Mouse (Mus musculus) spleen, adult 2 months (tissue): ENCODE data around the gene Btbd3. TPM values are rescaled to one million over a fixed set of nuclear protein-coding genes. Genes with fewer than 3 reads are reported as not detected.

Experiments
- DNase-seq, 2 experiments: peaks; one replicate each; pipeline versions ENCODE4 v3.0.0 to v3.0.0-alpha.2; 2012 to 2021; ENCODE audit warnings: low spot score in 2 of 2, low read depth in 1 of 2
- H3K27ac ChIP-seq: fragments of 200-500 bp; 2 replicates; pipeline ENCODE4 v1.5.1; 2012; ENCODE audit warnings: low read length, inconsistent platforms; ENCODE audit not compliant: insufficient read depth
- H3K27me3 ChIP-seq: fragments of 200-500 bp; 2 replicates; pipeline ENCODE4 v1.6.1; 2012; ENCODE audit warnings: mild to moderate bottlenecking, moderate library complexity, low read length, inconsistent platforms; ENCODE audit not compliant: control insufficient read depth, insufficient read depth
- H3K36me3 ChIP-seq: fragments of 200-500 bp; 2 replicates; pipeline ENCODE4 v1.6.1; 2012; ENCODE audit warnings: mild to moderate bottlenecking, low read length, inconsistent platforms; ENCODE audit not compliant: control insufficient read depth, insufficient read depth
- H3K4me1 ChIP-seq: fragments of 200-500 bp; 2 replicates; pipeline ENCODE4 v1.6.1; 2011; ENCODE audit warnings: inconsistent platforms; ENCODE audit not compliant: control insufficient read depth, insufficient read depth, insufficient read length
- H3K4me3 ChIP-seq: fragments of 200-500 bp; 2 replicates; pipeline ENCODE4 v1.5.1; 2011; ENCODE audit warnings: mild to moderate bottlenecking, inconsistent platforms; ENCODE audit not compliant: insufficient read depth, insufficient read length; ENCODE audit errors: extremely low read depth
- CTCF ChIP-seq: fragments of 200-500 bp; IDR thresholded peaks from 2 replicates; pipeline ENCODE4 v1.5.1; 2011; ENCODE audit warnings: mild to moderate bottlenecking, inconsistent platforms; ENCODE audit not compliant: insufficient read depth, insufficient read length, insufficient replicate concordance; ENCODE audit errors: extremely low read depth
- POLR2A ChIP-seq: fragments of 200-500 bp; IDR thresholded peaks from 2 replicates; pipeline ENCODE4 v1.6.1; 2011; ENCODE audit warnings: low read depth, low read length, inconsistent platforms
- WGBS: fragments of 180-500 bp; shearing (Covaris S2); methylation state at CpG from one replicate; pipeline ENCODE4 v1.1.7; 2018; 5-methylcytosine and 5-hydroxymethylcytosine counted together
- polyA plus RNA-seq: library from polyadenylated mRNA; depleted of rRNA; stranded (reverse); fragments of >200 nt; gene quantifications from 2 replicates; pipeline ENCODE4 v1.2.3, GENCODE M21; 2012

The Btbd3 gene
- polyA plus RNA-seq, 1 experiment: 2.4 TPM

DNA sequence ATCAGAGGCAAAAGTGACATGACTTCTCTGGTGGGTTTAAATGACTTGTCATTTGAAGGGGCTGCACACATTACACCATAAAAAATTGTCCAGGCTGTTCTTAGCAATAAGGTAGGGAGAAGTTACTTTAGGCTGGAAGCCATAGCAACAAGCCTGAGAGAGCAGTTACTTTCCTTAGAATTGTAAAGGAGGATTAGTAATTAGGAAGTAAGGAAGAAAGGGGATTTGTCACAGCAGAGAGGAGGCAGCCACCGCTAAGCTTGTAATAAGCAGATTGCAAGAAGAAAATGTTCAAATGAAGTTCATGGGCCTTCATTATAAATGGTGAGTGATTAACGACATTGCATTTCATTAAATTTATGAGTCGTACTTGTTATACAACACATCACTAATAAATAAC lies 190.1 kb downstream of the Btbd3 start:
- Histone ChIP-seq H3K4me1 (no peaks in the 10 kb centered on the region), H3K36me3 (no peaks in the 10 kb centered on the region), H3K27me3 (no peaks in the 10 kb centered on the region), H3K27ac (no peak overlapping the region), H3K4me3 (no peak overlapping the region)
- no peak for DNase-seq
- 90% methylated on average over 3 of the region's 3 CpGs for WGBS
- TF ChIP-seq POLR2A: no peak
- TF ChIP-seq CTCF: no peak

DNA sequence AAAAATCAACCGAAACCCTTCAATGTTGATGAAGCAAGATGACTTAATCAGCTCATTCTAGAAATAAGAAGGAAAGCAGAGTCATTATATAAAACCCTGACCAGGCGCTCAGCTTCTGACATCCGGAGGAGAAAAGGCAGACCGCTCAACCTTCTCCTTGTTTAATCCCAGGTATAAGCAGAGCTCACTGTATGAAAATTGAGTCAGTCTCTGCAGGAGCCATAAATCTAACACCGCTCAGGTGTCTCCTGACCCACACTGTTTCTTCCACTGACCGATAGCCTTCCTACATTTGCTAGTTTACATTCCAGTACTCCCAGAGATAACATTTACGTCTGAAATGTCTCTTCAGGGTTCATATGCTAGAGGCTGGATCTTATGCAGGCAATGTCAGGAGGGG lies 190.6 kb downstream of the Btbd3 start:
- no peaks in the 10 kb centered on the region for H3K4me1 ChIP-seq
- H3K4me3 ChIP-seq: no peak overlapping the region
- H3K27ac ChIP-seq: no peak overlapping the region
- WGBS: 94% methylated on average over 7 of the region's 7 CpGs
- DNase-seq: no peak
- H3K27me3 ChIP-seq: no peaks in the 10 kb centered on the region
- H3K36me3 ChIP-seq: no peaks in the 10 kb centered on the region
- no peak for TF ChIP-seq POLR2A
- TF ChIP-seq CTCF: no peak

DNA sequence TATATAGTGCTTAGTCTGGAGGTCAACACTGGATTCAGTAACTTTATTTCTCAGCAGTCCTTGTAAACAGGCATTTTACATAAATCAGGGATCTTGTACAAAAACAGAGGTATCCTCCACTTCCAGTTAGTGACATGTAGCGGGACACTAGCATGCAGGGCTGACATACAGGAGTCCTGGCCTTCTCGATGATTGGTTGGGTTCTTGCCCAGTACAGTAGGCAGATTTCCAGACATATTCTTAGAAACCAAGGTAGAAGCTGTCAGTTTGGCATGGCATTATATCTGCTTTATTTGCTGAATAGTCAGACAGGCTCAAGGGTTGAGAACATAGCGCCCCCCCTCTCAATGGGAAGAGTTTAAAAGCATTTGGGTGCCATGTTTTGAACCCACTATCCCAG lies 191.3 kb downstream of the Btbd3 start:
- DNase-seq: no peak
- Histone ChIP-seq H3K4me3 (no peak overlapping the region), H3K27ac (no peak overlapping the region), H3K36me3 (no peaks in the 10 kb centered on the region), H3K27me3 (no peaks in the 10 kb centered on the region), H3K4me1 (no peaks in the 10 kb centered on the region)
- TF ChIP-seq POLR2A: no peak
- no peak for TF ChIP-seq CTCF
- 90% methylated on average over 3 of the region's 3 CpGs for WGBS

DNA sequence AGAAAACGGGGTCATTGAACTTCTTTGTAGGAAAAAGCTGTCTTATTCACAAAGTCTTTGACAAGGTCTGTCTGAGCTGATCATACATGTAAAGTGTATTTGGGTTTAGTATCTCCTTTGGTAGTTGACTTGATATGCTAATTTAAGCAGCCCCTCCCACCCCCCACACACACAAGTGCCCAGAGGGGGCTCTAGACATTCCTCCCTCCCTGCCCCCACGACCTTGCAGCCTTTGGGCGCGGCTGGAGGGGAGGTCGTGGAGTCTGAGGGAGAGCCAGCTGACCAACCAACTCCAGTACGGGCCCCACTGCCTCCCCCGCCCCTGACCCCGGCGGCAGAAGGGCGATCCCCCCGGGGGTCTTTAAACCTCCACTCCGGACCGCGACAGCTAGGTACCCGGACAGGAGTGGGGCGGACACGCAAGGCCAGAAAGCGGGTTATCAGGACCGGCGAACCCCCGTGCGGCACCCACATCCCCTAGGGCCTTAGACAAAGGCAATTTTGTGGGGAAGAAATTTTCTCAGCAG lies 211.7 kb downstream of the Btbd3 start:
- 90% methylated on average over 22 of the region's 22 CpGs for WGBS
- H3K4me3 ChIP-seq: no peak overlapping the region

DNA sequence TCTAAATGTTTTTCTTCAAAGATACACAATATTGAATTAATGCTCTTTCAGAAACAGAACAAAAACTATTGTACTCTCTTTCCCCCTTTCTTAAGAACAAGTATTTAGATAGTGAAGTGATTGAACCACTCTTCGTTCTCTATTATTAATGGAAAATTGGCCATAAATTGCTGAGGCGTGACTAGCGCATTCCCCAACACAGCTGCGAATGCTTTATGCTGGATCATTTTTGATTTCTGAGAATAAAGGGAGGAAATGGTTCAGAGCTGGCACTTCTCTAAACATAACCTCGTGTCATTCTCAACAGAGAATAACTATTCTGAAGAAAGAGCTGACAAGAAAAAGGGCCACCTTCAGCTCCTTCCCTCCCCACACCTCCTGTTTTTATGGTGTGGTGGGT lies 217.0 kb downstream of the Btbd3 start:
- TF ChIP-seq POLR2A (no peak), CTCF (no peak)
- Histone ChIP-seq H3K27ac (no peak overlapping the region), H3K4me1 (no peaks in the 10 kb centered on the region), H3K4me3 (no peak overlapping the region), H3K36me3 (no peaks in the 10 kb centered on the region), H3K27me3 (no peaks in the 10 kb centered on the region)
- WGBS: 63% methylated on average over 5 of the region's 5 CpGs
- no peak for DNase-seq

More for the DNA sequence above, 211.7 kb downstream of the Btbd3 start:
- H3K36me3 ChIP-seq: no peaks in the 10 kb centered on the region
- DNase-seq: peak in 1 of 2 experiments; percentile 2
- TF ChIP-seq CTCF (no peak), POLR2A (no peak)
- no peaks in the 10 kb centered on the region for H3K4me1 ChIP-seq
- no peaks in the 10 kb centered on the region for H3K27me3 ChIP-seq
- no peak overlapping the region for H3K27ac ChIP-seq

DNA sequence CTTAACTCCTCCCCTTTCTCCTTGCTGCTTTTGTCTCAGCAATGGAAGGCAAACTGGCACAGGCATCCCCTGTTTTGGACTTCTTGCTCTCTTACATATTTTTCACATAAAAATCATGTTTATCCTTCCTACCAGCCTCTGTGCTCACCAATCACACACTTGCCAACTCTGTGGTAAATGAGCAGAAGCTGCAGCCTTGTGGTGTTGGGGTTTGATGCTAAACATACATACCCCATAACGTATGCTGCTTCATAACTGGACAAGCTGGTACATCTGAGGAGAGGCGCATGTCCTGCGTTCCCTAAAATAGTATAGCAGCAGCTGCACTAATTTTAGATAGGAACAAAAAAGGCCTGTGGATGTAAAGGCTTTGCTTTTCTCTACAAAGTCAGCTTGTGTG lies 220.1 kb downstream of the Btbd3 start:
- TF ChIP-seq CTCF (no peak), POLR2A (no peak)
- no peak overlapping the region for H3K4me3 ChIP-seq
- H3K4me1 ChIP-seq: no peaks in the 10 kb centered on the region
- H3K27ac ChIP-seq: no peak overlapping the region
- H3K27me3 ChIP-seq: no peaks in the 10 kb centered on the region
- H3K36me3 ChIP-seq: no peaks in the 10 kb centered on the region
- 88% methylated on average over 3 of the region's 3 CpGs for WGBS
- DNase-seq: no peak

DNA sequence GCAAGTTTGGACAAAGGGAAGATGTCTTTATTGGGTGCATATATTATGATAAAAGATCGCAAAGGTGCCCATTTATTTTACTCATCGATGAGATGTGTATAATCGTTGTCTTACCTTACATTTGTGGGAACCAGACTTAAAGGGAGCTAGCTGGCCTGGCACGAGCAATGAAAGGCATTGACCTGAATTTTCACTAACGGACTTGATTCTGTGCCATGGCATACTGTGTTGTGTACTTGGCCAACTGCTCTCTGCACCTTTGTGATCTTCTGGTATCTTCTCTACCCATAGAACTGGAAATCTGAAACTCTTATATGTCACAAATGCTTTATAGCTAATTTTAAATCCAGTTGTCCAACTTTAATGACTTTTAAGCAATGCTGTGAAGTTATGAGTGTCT lies 220.9 kb downstream of the Btbd3 start:
- DNase-seq: no peak
- no peak for TF ChIP-seq POLR2A
- TF ChIP-seq CTCF: no peak
- Histone ChIP-seq H3K27me3 (no peaks in the 10 kb centered on the region), H3K4me1 (no peaks in the 10 kb centered on the region), H3K27ac (no peak overlapping the region), H3K4me3 (no peak overlapping the region), H3K36me3 (no peaks in the 10 kb centered on the region)
- WGBS: 91% methylated on average over 5 of the region's 5 CpGs
